Mouse (Mus musculus) G1E-ER4 (cell line): ENCODE data around the gene Map2k4. TPM values are rescaled to one million over a fixed set of nuclear protein-coding genes. Genes with fewer than 3 reads are reported as not detected.

Experiments
- GATA1 ChIP-seq: IDR thresholded peaks from one replicate; pipeline ENCODE4 v1.8.0; 2012; ENCODE audit warnings: low read length, inconsistent platforms
- polyA plus RNA-seq: library from polyadenylated mRNA; stranded (reverse); fragments of >175 nt; gene quantifications from 2 replicates; pipeline ENCODE4 v1.2.3, GENCODE M21; 2012

Map2k4 gene
- polyA plus RNA-seq, 1 experiment = 69.0 TPM

DNA sequence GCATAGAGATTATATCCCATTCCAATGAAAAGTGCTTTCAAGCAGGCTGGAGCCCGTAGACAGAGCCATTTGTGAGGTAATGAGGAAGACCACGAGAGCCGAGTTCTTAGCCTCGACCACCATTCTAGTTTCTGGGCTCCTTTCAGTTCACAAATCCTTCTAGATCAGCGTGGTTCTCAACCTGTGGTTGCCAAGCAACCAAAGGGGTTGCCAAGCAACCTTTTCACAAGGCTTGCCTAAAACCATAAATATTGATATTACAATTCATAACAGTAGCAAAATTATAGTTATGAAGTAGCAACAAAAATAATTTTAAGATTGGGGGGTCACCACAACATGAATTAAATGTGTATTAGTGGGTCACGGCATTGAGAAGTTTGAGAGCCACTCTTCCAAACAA is 123.2 kb downstream of the Map2k4 start:
- no peak for TF ChIP-seq GATA1

DNA sequence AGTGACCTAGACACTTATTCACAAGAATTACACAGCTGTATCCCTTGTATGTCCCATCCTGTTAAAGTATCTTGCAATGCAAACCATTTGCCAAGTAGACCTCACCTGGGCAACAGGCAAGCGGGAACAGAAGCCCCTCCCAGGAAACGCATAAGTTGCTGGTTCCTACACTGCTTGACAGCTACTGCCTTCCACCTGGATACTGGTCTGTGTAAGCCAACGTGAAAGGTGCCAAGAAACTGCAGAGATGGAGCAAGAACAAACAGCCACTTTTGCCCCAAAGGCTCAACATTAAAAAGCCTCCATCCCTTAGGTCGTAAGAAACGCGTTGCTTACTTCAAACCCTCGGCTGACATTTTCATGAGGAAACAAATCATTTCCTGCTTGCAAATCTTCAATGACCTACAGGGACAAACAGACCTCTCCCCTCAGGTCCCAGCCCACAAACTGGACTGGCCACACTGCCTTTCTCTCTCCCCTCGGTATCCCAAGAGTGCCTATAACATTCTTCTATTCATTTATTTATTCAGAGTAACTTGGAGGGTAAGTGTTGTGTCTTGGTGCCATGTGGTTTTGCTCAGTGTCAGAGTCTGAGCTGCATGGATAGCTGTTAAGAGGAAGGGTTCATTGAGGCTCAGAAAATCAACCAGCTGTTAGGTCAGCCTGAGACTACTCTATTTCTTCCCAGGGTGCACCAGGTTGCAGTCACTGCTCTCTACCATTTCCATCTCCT is 126.1 kb downstream of the Map2k4 start:
- no peak for TF ChIP-seq GATA1

DNA sequence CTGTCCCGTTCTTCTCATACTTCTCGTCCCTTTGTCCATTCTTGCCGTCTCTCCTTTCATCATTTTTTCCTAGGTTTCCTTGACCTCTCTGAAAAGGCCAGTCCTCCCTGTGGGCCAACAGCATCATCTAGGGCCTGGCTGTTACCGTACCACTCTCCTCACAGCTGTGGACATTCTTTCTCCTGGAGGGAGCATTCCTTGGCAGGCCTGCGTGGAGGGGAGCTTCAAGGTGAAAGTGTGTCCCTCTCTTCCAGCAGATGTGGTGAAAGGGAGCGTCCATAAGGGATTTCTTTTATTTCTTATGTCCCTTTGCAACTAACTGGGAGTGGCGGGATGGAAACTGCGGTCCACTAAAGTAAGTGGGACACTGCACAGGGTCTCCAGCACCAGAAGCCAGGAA is 134.2 kb downstream of the Map2k4 start:
- TF ChIP-seq GATA1 = no peak

DNA sequence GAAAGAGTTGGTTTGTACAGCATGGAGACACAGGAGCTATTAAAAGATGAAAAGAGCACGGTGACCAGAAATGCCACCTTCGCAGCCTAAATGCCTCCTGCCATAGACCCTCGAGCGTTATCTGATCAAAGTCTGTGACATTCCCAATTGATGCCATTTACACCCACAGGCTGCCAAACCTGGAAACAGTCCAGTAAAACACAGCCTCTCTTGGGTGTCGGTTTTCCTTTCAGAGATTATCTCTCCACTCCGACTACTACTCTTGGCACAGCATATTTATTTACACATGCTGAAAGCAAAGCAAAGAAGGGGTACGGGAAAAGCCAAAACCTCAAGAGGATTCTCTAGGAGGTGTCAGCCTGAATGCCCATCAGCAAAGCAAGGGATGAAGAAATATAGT is 136.7 kb downstream of the Map2k4 start:
- TF ChIP-seq GATA1 = no peak

DNA sequence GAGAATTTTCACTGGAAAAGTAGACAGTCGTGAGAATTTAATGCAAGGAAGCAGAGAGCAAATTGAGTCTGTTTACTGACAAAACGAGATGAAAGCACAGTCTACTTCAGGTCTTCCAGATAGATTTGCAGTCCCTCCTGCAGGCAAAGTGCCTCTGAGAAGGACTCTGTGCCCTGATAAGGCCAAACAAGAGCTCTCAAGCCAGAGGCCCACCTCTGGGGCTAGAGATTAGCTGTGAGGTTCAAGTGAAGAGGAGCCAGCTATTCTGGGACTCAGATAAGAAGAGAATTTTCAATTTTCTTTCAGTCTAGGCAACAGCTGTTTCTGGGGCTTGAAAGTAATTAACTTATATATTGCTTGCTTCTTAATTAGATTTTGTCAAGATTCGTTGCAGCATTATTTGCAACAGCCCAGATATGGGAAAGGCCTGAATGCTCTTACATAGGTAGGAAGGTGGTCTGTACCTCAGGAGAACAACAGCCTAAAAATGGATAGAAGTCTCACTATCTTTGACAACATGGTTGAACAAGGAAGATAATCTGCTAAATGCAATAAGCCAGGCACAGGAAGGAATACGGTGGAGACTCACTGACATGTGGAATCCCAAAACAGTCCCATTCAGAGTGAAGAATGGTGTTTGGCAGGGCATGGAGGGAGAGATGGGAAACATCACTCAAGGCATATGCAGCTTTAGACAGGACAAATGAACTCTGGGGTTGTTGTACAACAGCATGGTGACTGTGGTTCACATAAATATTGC is 138.0 kb downstream of the Map2k4 start:
- TF ChIP-seq GATA1 = no peak

DNA sequence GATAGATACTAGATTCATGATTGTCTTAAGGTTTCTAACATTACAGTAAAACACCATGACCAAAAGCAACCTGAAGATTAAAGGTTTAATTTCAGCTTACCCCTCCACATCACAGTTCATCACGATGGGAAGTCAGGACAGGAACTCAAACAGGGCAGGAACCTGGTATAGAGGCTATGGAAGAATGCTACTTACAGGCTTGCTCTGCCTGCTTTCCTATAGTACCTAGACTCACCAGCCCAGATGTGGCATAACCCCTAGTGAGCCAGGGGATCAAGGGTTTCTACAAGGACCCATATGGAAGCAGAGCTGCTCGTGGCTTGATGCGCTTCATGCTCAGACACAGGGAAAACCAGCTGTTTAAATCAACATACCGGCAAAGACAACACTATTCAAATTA is 138.6 kb downstream of the Map2k4 start:
- no peak for TF ChIP-seq GATA1

DNA sequence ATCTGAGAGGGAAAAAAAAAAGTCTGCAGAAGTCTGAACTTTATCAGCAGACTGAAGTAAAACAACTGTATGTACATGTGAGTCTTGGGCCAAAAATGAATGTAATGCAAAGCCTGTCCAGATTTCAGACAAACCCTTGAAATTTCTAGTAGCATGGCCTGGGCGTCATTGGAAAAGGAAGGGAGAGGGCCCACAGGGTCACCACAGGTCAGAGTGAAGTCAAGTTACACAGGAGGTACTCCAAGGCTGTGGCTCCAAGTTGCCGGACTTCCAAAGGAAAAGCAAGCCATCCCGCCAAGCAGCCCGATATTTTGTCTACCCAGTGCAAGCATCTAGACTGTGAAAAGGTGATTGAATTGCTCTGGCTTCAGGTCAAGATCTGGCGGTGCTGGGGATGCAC is 141.8 kb downstream of the Map2k4 start:
- TF ChIP-seq GATA1 = no peak

DNA sequence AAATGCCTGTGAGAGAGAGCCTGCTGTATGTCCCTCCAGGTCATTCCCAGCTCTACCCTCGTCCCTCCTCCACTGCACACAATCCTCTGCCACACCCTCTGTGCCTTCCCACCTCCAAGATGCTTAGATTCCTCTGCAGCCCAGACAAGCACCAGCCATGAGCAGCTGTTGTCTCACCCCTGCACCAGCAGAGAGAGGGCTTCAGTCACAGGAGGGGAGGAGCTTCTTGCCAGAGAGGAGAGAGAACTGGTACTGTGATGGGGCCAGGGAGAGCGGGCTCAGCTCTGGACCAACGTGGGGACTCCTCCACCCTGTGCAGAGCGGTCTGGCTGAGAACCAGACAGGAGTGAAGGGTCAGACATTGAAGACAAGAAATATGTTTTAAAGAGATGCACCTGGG is 143.6 kb downstream of the Map2k4 start:
- no peak for TF ChIP-seq GATA1

DNA sequence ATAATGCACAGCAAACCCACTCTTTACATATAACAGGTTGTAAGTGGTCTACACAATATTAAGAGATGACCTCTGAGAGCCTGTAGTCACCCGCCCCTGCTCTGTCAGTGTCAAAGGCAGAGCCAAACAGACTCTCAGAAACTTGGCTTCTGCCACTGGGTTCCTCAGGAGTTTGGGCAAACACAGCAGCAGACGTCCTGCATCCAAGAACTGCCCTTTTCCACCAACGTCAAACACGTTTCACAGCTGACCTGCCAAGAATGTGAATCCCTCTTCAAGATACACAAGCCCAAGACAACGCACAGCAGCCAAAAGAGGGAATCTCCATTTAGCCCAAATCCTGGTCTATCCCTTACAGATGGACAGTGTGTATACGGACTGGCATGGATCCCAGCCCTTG is 147.8 kb downstream of the Map2k4 start:
- no peak for TF ChIP-seq GATA1

Other genes starting within 250 kb of the Map2k4 start
- gene Zkscan6, start 18.9 kb upstream of the Map2k4 start, polyA plus RNA-seq = 1.9 and 2.7 TPM in 2 replicates